Mouse (Mus musculus) C2C12 (cell line): ENCODE data around the gene Dok4. TPM values are rescaled to one million over a fixed set of nuclear protein-coding genes. Genes with fewer than 3 reads are reported as not detected.
A peak's percentile ranks its signal among the peaks of the same experiment; 100 is the strongest.

Experiments
- H3K27me3 ChIP-seq: one replicate; pipeline ENCODE4 v1.6.1; 2011; ENCODE audit not compliant: control insufficient read depth, insufficient read depth, insufficient read length
- H3K36me3 ChIP-seq: one replicate; pipeline ENCODE4 v1.6.1; 2011; ENCODE audit not compliant: control insufficient read depth, insufficient read depth
- H3K4me3 ChIP-seq: one replicate; pipeline ENCODE4 v1.5.1; 2011; ENCODE audit warnings: mild to moderate bottlenecking, control low read depth; ENCODE audit not compliant: poor library complexity, insufficient read depth, severe bottlenecking
- H3K79me2 ChIP-seq: one replicate; pipeline ENCODE4 v1.6.1; 2011; ENCODE audit not compliant: control insufficient read depth, insufficient read depth
- H3K79me3 ChIP-seq: one replicate; pipeline ENCODE4 v1.6.1; 2011; ENCODE audit warnings: low read depth, control low read depth
- H3ac ChIP-seq: one replicate; pipeline ENCODE3; 2011; ENCODE audit warnings: low read depth; ENCODE audit not compliant: control insufficient read depth, insufficient read length
- CEBPB ChIP-seq: IDR thresholded peaks from one replicate; pipeline ENCODE4 v1.6.1; 2011; ENCODE audit warnings: low read depth, mild to moderate bottlenecking, control low read depth, moderate library complexity
- CTCF ChIP-seq: IDR thresholded peaks from one replicate; pipeline ENCODE4 v1.5.1; 2011; ENCODE audit not compliant: control insufficient read depth, insufficient read depth, insufficient read length
- FOSL1 ChIP-seq: IDR thresholded peaks from one replicate; pipeline ENCODE4 v1.8.0; 2011; ENCODE audit warnings: mild to moderate bottlenecking, low read length; ENCODE audit not compliant: poor library complexity, insufficient read depth, severe bottlenecking
- MAX ChIP-seq: IDR thresholded peaks from one replicate; pipeline ENCODE4 v1.6.1; 2011; ENCODE audit warnings: mild to moderate bottlenecking, control low read depth
- MYOD1 ChIP-seq: IDR thresholded peaks from one replicate; pipeline ENCODE4 v1.6.1; 2011; ENCODE audit warnings: low read depth; ENCODE audit not compliant: control insufficient read depth, insufficient read length
- MYOG ChIP-seq: IDR thresholded peaks from one replicate; pipeline ENCODE4 v1.6.1; 2011; ENCODE audit not compliant: control insufficient read depth, insufficient read length; ENCODE audit errors: extremely low read depth
- USF1 ChIP-seq: IDR thresholded peaks from one replicate; pipeline ENCODE4 v1.6.1; 2011; ENCODE audit warnings: low read depth, mild to moderate bottlenecking, control low read depth, moderate library complexity
- polyA plus RNA-seq: library from polyadenylated mRNA; unstranded; fragments of >200 nt; fragmentation: generic; extraction: Trizol; gene quantifications from one replicate; pipeline ENCODE4 v1.2.1, GENCODE M21; 2012; ENCODE audit warnings: missing spikeins

The Dok4 gene
- polyA plus RNA-seq, 1 experiment, result 6.7 TPM

DNA sequence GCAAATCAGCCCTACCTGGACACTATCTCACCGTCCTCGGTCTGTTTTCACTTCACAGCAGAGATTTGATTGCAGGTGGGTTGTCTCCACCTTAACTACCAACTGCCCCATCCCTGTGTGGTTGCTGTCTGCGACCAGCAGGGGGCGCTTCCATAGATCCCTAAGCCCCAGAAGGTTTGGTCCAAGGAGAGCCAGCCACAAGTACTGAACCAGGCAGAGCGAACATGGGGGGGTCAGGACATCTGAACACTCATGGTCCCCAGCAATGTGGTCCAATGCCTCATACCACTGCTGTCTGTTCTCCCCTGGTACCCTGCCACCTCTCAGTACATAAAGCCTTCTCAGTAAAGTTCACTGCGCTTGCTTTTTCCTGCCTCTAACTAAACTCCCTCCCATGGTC lies 1.8 kb downstream of the Dok4 start:
- Histone ChIP-seq H3K27me3 (no peaks in the 10 kb centered on the region), H3K4me3 (no peak overlapping the region), H3ac (no peak overlapping the region), H3K79me2 (no peaks in the 10 kb centered on the region), H3K36me3 (no peaks in the 10 kb centered on the region), H3K79me3 (no peaks in the 10 kb centered on the region)
- no peak for TF ChIP-seq MYOD1
- peak; percentile 78 for TF ChIP-seq CTCF

DNA sequence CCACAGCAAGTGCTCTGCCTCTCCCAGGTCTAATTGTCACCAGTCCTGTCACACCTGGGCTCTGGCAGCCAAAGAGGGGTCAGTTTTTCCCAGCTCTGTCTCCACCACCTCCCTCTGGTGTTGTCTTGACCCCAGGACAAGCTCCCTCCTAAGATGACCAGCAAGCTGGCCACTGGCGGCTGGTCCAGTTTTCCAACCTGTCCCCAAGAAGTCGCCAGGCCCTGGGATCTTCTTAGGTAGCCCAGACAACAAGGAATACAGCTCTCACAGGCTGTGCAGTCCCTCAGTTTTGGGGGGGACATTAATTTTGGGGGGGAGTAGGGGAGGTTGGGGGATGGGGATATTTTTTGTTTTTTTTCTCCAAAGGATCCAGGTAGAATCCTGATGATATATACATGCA lies 3.6 kb downstream of the Dok4 start:
- Histone ChIP-seq H3K27me3 (no peaks in the 10 kb centered on the region), H3K79me3 (no peaks in the 10 kb centered on the region), H3ac (no peak overlapping the region), H3K4me3 (no peak overlapping the region), H3K79me2 (no peaks in the 10 kb centered on the region), H3K36me3 (no peaks in the 10 kb centered on the region)
- no peak for TF ChIP-seq FOSL1
- TF ChIP-seq USF1, result no peak
- no peak for TF ChIP-seq MYOD1
- TF ChIP-seq MAX, result no peak
- TF ChIP-seq CTCF, result no peak
- no peak for TF ChIP-seq MYOG
- TF ChIP-seq CEBPB, result no peak

DNA sequence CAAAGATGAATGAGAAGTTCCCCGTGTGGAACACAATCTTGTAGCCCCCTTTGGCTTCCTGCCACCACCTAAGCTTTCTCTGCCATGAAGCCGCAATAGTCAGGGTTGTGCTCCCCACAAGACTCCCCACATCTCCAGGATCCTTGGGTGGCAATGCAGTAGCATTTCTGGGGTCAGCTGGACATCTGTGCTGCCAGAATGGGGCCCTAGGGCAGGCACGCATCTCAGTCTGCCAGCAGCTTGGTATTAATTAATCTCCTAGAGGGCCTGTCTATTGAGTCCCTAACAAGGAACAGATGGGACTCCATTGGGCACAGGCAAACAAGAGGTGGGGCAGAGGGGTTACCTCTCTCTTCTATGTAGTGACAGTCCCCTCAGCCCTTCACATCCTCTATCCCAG lies 4.0 kb downstream of the Dok4 start:
- Histone ChIP-seq H3K79me2 (no peaks in the 10 kb centered on the region), H3K79me3 (no peaks in the 10 kb centered on the region), H3ac (no peak overlapping the region), H3K4me3 (no peak overlapping the region), H3K27me3 (no peaks in the 10 kb centered on the region), H3K36me3 (no peaks in the 10 kb centered on the region)
- TF ChIP-seq MYOD1, result no peak

DNA sequence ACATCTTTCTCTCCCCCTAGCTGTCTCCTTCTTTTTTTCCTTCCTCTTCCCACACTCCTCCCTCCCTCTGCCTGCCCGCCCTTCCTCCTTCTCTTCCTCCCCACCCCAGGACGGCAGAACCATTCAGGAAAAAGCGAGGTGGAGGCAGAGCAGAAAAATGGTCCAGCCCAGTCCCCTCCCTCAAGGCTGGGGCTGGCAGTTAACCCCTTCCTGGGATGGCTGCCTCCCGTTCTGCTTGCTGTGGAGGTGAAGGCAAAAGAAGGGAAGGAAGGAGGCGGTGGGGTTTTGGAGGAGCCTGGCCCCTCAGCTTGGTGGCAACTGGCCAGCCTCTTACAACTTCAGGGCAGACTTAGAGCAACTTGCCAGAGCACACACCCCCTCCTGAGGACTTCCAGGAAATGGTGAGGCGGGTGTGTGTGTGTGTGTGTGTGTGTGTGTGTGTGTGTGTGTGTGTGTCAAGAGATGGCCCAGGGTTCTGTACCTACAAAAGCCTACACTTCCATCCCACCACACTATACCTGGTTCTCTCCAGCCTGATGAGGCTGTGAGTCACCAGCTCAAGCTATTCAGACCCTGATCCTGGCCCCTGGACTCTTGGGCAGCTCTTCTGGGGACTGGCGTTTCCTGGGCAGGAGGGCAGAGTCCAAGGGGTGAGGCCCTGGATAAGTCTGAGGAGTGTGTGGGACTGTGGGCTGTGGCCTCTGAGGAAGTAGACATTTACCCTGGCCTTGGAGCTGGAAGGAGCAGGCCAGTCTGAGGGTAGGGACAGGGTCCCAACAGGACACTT lies 4.8 kb downstream of the Dok4 start:
- Histone ChIP-seq H3K79me2 (no peaks in the 10 kb centered on the region), H3K79me3 (no peaks in the 10 kb centered on the region), H3K36me3 (no peaks in the 10 kb centered on the region), H3ac (no peak overlapping the region), H3K4me3 (peak overlapping the region; percentile 28), H3K27me3 (no peaks in the 10 kb centered on the region)
- TF ChIP-seq FOSL1 (no peak), MYOD1 (no peak), CEBPB (no peak), MYOG (no peak), USF1 (no peak), MAX (no peak), CTCF (no peak)

DNA sequence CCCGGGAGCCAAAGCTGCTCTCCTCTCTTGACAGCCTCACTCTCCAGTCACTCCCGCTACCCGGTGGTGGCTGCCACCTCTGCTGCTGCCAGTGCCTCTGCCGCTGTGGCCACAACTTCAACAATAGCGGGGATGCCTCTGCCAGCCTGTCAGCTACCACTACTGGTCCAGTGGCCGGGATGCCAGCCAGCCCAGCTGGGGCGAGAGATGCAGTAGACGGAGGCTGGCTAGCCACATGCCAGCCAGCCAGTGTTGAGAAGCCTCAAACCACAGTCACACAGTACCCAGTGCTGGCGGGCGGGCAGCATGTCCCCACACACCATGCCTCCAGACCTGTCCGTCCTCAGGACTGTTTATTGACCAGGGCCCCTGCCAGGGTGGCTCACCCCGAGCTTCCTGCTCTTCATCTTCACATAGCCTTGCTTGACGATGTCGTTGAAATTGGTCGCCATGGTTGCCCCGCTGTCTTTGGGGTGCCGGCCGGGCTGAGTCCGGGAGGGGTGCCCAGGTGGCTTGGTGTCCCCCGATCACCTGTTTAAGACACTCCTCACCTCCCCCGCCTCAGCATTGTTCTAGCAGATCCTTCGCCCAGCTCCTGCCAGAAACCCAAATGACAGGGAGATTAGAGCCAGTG lies 5.5 kb downstream of the Dok4 start:
- peak overlapping the region; percentile 28 for H3K4me3 ChIP-seq
- no peaks in the 10 kb centered on the region for H3K79me3 ChIP-seq
- peak overlapping the region; percentile 55 for H3ac ChIP-seq
- no peaks in the 10 kb centered on the region for H3K27me3 ChIP-seq
- no peak for TF ChIP-seq MYOG
- TF ChIP-seq CEBPB, result no peak
- TF ChIP-seq MAX, result no peak
- no peak for TF ChIP-seq USF1
- TF ChIP-seq CTCF, result no peak
- TF ChIP-seq FOSL1, result no peak
- TF ChIP-seq MYOD1, result no peak
- H3K79me2 ChIP-seq, result no peaks in the 10 kb centered on the region
- peaks cover 2% of the 10 kb centered on the region for H3K36me3 ChIP-seq

DNA sequence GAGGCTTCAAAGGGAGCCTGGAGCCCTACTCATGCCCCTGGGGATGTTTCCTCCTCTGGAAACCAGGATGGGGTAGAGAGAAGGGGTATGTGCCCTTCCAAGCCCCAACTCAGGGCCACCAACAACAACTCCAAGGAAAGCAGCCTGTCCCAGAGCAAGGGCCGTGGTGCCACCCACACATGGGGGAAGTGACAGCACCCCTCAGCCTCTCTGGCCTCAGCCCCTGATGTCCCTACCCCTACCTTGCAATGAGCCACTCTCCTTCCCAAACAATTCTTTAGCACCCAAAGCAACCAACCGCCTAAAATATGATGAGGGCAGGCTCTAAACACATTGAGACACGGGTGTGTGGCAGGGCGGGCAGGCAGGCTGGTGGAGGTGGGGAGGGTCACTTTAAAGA lies 6.1 kb downstream of the Dok4 start:
- no peak for TF ChIP-seq MYOD1
- no peak for TF ChIP-seq FOSL1
- TF ChIP-seq CEBPB, result no peak
- TF ChIP-seq USF1, result no peak
- no peak for TF ChIP-seq CTCF
- no peak for TF ChIP-seq MYOG
- TF ChIP-seq MAX, result no peak
- Histone ChIP-seq H3K27me3 (no peaks in the 10 kb centered on the region), H3ac (no peak overlapping the region), H3K79me3 (no peaks in the 10 kb centered on the region), H3K4me3 (peak overlapping the region; percentile 28), H3K79me2 (no peaks in the 10 kb centered on the region), H3K36me3 (peaks cover 8% of the 10 kb centered on the region)
